Mouse (Mus musculus) heart, adult 9 months (tissue): ENCODE measurements around the gene Gch1.
"Not testable (repeated sequence)": the region's sequence is repeated elsewhere in the genome, so short reads cannot be mapped to it uniquely, and the experiment has no call there.

Source experiments
- DNase-seq, 2 experiments: peaks; one replicate each; pipeline ENCODE4 v3.0.0; 2022; ENCODE audit warnings: low spot score in 2 of 2

Gene Gch1

GRCm38 (mm10) chr14:47165117-47165516, 24.1 kb downstream of the Gch1 start:
- DNase-seq: no peak

- DNase-seq: no peak
Measured at GRCm38 (mm10) chr14:47161921-47162427, 27.2 kb downstream of the Gch1 start.

- no peak for DNase-seq
Measured at GRCm38 (mm10) chr14:47160051-47160640, 29.1 kb downstream of the Gch1 start.

- DNase-seq: no peak
Measured at GRCm38 (mm10) chr14:47154303-47154702, 34.9 kb downstream of the Gch1 start.

- DNase-seq: no peak
Measured at GRCm38 (mm10) chr14:47151306-47151705, 37.9 kb downstream of the Gch1 start.

GRCm38 (mm10) chr14:47144326-47144725, 44.9 kb downstream of the Gch1 start:
- DNase-seq: no peak

GRCm38 (mm10) chr14:47138853-47139252, 50.4 kb downstream of the Gch1 start:
- no peak for DNase-seq

GRCm38 (mm10) chr14:47136637-47137036, 52.6 kb downstream of the Gch1 start:
- no peak for DNase-seq

- DNase-seq: no peak
Measured at GRCm38 (mm10) chr14:47133948-47134347, 55.3 kb downstream of the Gch1 start.

GRCm38 (mm10) chr14:47127987-47128386, 61.2 kb downstream of the Gch1 start:
- DNase-seq: no peak

GRCm38 (mm10) chr14:47117522-47117921, 71.7 kb downstream of the Gch1 start:
- DNase-seq: no peak

GRCm38 (mm10) chr14:47116062-47116762, 73.0 kb downstream of the Gch1 start:
- DNase-seq: no peak

- DNase-seq: no peak
Measured at GRCm38 (mm10) chr14:47115154-47115553, 74.1 kb downstream of the Gch1 start.

GRCm38 (mm10) chr14:47111341-47111740, 77.9 kb downstream of the Gch1 start:
- no peak for DNase-seq

GRCm38 (mm10) chr14:47110391-47110790, 78.8 kb downstream of the Gch1 start:
- DNase-seq: not testable (repeated sequence)

- DNase-seq: no peak
Measured at GRCm38 (mm10) chr14:47107461-47107860, 81.8 kb downstream of the Gch1 start.

GRCm38 (mm10) chr14:47105755-47106154, 83.5 kb downstream of the Gch1 start:
- no peak for DNase-seq

- no peak for DNase-seq
Measured at GRCm38 (mm10) chr14:47105174-47105557, 84.0 kb downstream of the Gch1 start.

GRCm38 (mm10) chr14:47104246-47105173, 84.7 kb downstream of the Gch1 start:
- no peak for DNase-seq
